Mouse (Mus musculus) layer of hippocampus, adult 2 months (tissue): Measurements from ENCODE around the gene Mettl16. TPM values are rescaled to one million over a fixed set of nuclear protein-coding genes. Genes with fewer than 3 reads are reported as not detected.

Experiments used
- DNase-seq, 2 experiments: peaks; one replicate each; pipeline ENCODE4 v3.0.0; 2022; ENCODE audit warnings: low spot score in 2 of 2
- H3K27ac ChIP-seq: fragments of 200-600 bp; 2 replicates; pipeline ENCODE4 v1.8.1; 2022
- H3K4me3 ChIP-seq: fragments of 200-600 bp; 2 replicates; pipeline ENCODE4 v1.8.1; 2022; ENCODE audit warnings: mild to moderate bottlenecking
- CTCF ChIP-seq: fragments of 200-600 bp; conservative IDR thresholded peaks from 2 replicates; pipeline ENCODE4 v1.8.1; 2022; ENCODE audit warnings: antibody characterized with exemption, mild to moderate bottlenecking, moderate library complexity
- long read RNA-seq, 2 experiments: library from polyadenylated mRNA; stranded (forward); transcript quantifications; one replicate each; pipeline ENCODE4 v2.0.0; 2021; ENCODE audit warnings: borderline mapping rate in 2 of 2
- total RNA-seq, 2 experiments: library from RNA; stranded (reverse); gene quantifications; 2 replicates each; pipeline ENCODE4 v1.2.3; 2021

The Mettl16 gene
- total RNA-seq: 10 to 100 TPM; 31.2 to 31.3 TPM
- long read RNA-seq, experiment 1, full-length matches to known transcripts: 16 of 26 reads
- long read RNA-seq, experiment 1, partial matches to known transcripts: 0 of 26 reads
- long read RNA-seq, experiment 1, other reads (novel, unspliced or antisense): 10 of 26 reads
- long read RNA-seq, experiment 2, full-length matches to known transcripts: 20 of 36 reads
- long read RNA-seq, experiment 2, partial matches to known transcripts: 1 of 36 reads
- long read RNA-seq, experiment 2, other reads (novel, unspliced or antisense): 15 of 36 reads

DNA sequence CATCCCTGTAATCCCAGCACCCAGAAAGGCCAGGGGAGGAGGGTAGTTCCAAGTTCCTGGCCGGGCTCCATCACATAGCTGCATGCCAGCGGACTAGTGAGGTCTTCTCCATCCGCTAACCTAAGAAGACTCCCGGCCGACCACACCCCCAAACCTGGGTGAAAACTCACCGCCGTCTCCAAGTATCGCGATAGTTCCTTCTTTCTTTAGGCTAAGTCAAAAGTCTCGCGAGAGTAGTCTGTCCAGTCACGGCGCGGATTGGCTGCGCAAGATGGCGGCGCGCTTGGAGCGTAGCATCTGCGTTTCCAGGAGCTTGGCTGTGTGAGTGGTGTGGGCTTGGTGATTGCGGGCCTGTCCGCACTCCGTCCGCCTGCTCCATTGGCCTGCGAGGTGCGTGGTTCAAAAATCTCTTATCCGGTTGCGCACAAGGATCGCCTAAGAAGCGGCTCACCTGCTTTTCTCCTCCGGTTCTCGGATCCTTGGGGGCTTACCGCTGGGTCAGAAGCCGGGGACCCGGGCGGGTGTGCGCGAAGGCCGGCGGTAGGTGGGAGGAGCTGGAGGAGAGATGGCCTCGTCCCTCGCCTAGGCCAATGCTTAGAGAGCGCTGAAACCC is at the start of gene Mettl16:
Gene Mettl16 (plus strand): TSS at position 236 of the 613 bp plus-strand sequence.
- Histone ChIP-seq H3K27ac (peak within 1 kb of the TSS; percentile 89), H3K4me3 (peak within 1 kb of the TSS; percentile 99)
- no peak for TF ChIP-seq CTCF
- DNase-seq: peak; percentile 94

GRCm38 (mm10) chr11:74721141-74721540 is 49.5 kb upstream of the Mettl16 start:
- no peak for DNase-seq
- peak overlapping the region; percentile 100; the same call in 1 of the 2 replicates for H3K27ac ChIP-seq
- peak overlapping the region; percentile 80 for H3K4me3 ChIP-seq
- no peak for TF ChIP-seq CTCF

- H3K27ac ChIP-seq: peak overlapping the region; percentile 100
Observed at GRCm38 (mm10) chr11:74721971-74722370, 48.7 kb upstream of the Mettl16 start.

DNA sequence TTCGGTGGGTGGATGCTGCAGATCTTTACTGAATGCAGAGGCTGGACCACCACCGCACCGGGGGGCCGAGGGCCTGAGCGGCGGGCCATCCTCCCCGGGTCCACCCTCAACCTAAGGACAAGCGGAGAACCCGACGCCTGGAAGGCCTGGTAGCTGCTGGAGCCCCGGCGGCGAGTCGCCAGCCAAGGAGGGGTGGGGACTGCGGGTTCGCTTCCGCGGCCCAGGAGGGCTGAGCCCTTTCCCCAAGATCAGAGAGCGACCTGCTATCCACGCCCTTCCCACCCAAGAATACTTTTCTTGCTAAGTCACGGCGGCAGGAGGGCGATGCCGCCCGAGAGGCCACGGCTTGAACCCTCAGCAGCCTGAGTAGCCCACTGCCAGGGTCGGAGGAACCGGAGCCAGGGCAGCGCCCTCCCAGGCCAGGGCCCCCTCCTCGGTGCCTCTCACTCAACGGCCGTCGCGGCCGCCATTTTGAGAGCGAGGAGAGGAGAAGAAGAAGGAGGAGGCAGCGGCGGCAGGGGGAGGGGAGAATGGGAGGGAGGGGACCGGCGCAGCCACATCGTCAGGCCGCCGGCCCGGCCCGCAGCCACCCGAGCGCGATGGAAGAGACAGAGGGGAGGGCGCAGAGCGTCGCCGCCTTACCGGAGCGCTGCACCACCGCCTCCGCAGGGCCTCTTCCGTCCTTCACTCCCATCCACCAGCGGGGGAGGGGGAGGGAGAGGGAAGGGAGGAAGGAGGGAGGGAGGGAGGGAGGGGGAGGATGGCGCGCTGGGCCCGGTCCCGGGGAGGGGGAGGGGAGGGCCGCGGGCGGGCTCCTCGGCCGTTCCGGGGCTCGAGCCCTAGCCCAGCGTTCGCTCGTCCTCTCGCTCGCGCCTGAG is 47.0 kb upstream of the Mettl16 start:
- Histone ChIP-seq H3K4me3 (peak overlapping the region; percentile 80), H3K27ac (peak overlapping the region; percentile 100)
- TF ChIP-seq CTCF: 0 out of 2 replicates have a peak, but pooled peaks have one; percentile 4
- peak; percentile 79 to 80 for DNase-seq

More at GRCm38 (mm10) chr11:74721971-74722370, 48.7 kb upstream of the Mettl16 start:
- peak overlapping the region; percentile 80 for H3K4me3 ChIP-seq
- TF ChIP-seq CTCF: no peak
- DNase-seq: no peak

DNA sequence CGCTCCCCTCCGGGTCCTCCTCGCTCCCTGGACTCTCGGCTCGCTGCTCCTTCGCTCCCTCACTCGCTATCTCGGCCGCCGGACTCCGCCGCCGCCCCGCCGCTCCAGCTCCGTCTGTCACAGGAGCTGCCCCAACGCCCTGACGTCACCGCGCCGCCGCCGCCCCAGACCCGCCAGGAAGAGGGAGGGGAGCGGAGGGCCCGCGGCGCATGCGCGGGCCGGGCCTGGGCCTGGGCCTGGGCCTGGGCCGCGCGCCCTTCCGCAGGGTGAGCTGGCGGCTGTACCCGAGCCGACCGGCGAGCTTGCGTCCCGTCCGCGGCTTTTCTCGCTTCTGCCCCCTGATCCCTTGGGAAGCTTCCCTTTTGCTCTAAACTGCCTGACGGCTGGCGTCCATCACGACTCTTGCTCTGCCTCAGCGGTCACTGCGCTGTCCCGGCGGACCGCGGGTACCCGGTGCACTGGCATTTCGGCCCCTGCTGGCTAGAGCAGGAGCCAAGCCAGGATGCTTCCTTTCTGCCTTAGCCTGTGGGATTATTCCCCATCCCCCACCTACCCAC is 46.3 kb upstream of the Mettl16 start, which contains the start of gene Pafah1b1:
Gene Pafah1b1 (minus strand): TSS at position 436 of the 557 bp plus-strand sequence.
- peak within 1 kb of the TSS; percentile 80 for H3K4me3 ChIP-seq
- TF ChIP-seq CTCF: peak; percentile 61
- peak; percentile 95 to 96 for DNase-seq

DNA sequence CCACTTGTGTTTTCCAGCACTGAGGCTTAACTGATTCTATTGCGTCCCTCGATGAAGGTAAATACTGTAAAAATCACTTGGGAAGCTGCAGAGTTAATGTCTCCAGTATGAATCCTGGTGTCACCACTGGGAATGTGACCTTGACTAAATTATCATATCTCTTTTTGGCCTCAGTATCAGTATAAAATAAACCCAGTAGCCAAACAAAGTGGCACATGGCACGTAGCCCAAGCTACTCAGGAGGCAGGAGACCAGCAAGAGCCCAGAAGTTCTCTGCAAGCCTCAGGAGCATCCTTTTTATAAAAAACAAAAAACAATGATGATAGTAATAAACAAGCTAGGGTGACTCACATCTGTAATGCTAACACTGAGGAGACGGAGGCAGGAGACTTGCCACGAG is 45.4 kb upstream of the Mettl16 start:
- no peak for DNase-seq
- peak overlapping the region; percentile 80 for H3K4me3 ChIP-seq
- TF ChIP-seq CTCF: no peak
- H3K27ac ChIP-seq: peak overlapping the region; percentile 100

More for the DNA sequence above, 46.3 kb upstream of the Mettl16 start, which contains the start of gene Pafah1b1:
- peak within 1 kb of the TSS; percentile 100 for H3K27ac ChIP-seq

- no peak overlapping the region for H3K4me3 ChIP-seq
- TF ChIP-seq CTCF: peak; percentile 47
- H3K27ac ChIP-seq: peak overlapping the region; percentile 82
- DNase-seq: peak in 1 of 2 experiments; percentile 44
Observed at GRCm38 (mm10) chr11:74734917-74735316, 35.7 kb upstream of the Mettl16 start.

- DNase-seq: no peak
- no peak overlapping the region for H3K27ac ChIP-seq
Observed at GRCm38 (mm10) chr11:74737861-74738260, 32.8 kb upstream of the Mettl16 start.

GRCm38 (mm10) chr11:74748022-74748421 is 22.6 kb upstream of the Mettl16 start:
- TF ChIP-seq CTCF: no peak
- Histone ChIP-seq H3K27ac (no peak overlapping the region), H3K4me3 (no peak overlapping the region)
- DNase-seq: no peak

More at GRCm38 (mm10) chr11:74737861-74738260, 32.8 kb upstream of the Mettl16 start:
- TF ChIP-seq CTCF: no peak
- no peak overlapping the region for H3K4me3 ChIP-seq

DNA sequence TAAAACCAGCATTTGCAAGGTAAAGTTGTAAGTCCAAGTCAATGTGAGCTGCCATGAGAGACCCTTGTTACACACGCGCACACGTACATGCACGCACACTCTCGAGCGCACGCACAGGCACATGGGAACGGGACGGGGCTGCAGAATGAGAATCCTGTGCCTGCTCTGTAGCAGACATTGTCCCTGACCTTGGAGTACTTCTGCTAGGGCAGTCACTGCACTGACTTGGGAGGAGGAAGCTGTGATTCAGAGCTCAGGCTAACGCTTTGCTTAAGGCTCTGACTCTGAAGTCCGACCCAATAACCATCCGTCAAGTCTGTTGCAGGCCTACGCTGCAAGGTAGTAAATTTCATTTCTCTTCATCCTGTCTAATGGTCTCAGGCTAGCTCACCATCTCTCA is 21.4 kb upstream of the Mettl16 start:
- no peak for DNase-seq
- no peak for TF ChIP-seq CTCF
- Histone ChIP-seq H3K4me3 (no peak overlapping the region), H3K27ac (no peak overlapping the region)

DNA sequence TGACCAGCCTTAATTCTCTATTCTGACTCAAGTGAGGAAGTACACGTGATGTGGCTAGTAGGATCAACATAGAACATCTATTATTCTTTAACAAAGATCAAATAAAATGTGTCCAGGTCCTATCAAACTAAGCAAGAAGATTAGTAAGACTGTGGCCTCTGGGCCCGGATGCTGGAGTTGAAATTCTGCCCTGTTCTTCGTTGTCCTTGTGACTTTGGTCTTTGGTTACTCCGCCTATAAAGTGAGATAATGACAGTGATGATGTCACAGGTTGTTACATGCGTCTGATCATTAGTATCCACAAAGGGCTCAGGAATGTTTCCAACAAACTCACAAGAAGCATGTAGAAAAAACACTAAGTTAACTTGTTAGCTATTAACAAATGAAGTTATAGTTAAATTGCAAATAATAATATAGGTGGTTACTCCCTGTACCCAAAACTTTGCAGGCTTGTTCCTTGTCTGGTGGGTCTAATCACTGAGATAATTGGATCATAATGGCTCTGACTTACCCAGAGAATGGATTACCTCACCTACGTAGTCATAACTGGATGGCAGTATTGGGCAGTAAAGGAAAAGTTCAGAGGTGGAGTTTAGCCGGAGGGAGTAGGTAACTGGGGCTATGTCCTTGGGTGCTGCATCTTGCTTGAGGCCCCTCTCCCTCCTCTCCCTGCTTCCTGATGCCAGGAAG is 19.8 kb upstream of the Mettl16 start:
- no peak for DNase-seq
- no peak for TF ChIP-seq CTCF
- H3K27ac ChIP-seq: peak overlapping the region; percentile 83
- H3K4me3 ChIP-seq: no peak overlapping the region
